Mouse (Mus musculus): Measurements from ENCODE around the gene Prss8.

DNA sequence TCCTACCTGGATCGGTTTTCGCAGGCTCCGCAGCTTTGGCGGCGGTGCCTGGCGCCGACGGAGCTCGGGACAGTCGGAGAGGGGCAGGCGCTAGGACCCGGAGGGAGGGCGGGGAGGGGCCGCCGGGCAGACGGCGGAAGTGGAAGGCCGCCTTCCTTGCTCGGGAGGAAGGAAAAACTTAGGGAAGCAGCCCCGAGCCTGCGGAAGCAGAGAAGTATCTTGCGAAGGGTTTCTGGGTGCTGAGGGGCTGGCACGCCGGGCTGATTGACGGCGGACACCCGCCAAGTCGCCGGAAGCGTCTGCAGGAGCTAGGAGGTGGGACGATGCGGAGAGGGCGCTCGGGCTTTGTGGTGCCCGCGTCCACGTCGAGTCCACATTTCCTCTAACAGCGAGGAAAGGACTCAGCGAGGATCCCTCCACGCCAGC is 53.9 kb downstream of the Prss8 start, which contains the start of gene Zfp646:
- TF ChIP-seq POLR2AphosphoS2 (IDR thresholded peaks at IDR 0.05; ENCODE audit: low read length) = no peak
- TF ChIP-seq MXI1 (IDR thresholded peaks at IDR 0.05; ENCODE audit: low read depth, low read length) = peak; percentile 23; the same call in 1 of the 2 replicates
- no peak for TF ChIP-seq ZC3H11A (IDR thresholded peaks at IDR 0.05; ENCODE audit: low read depth, low read length)
- no peak for TF ChIP-seq ZNF384 (IDR thresholded peaks at IDR 0.05; ENCODE audit: low read depth, low read length)
- no peak for TF ChIP-seq TBP (IDR thresholded peaks at IDR 0.05; ENCODE audit: low read depth, low read length)
- no peak; the same call in 1 of the 2 replicates for TF ChIP-seq HCFC1 (IDR thresholded peaks at IDR 0.05; ENCODE audit: low read depth, low read length)
- no peak for TF ChIP-seq E2F4 (IDR thresholded peaks at IDR 0.05; ENCODE audit: borderline replicate concordance, low read depth, low read length)
- no peak for TF ChIP-seq CTCF (IDR thresholded peaks at IDR 0.05 in 2 of 3, conservative IDR thresholded peaks at IDR 0.05 in 1 of 3; ENCODE audit: control insufficient read depth in 1 of 3, insufficient read depth in 1 of 3, low read depth in 2 of 3, low read length in 3 of 3, poor library complexity in 1 of 3, severe bottlenecking in 1 of 3)
- no peak for TF ChIP-seq CHD2 (IDR thresholded peaks at IDR 0.05; ENCODE audit: low read length)
- no peak for TF ChIP-seq MYB (IDR thresholded peaks at IDR 0.05; ENCODE audit: low read depth, low read length)
- no peak for TF ChIP-seq NRF1 (IDR thresholded peaks at IDR 0.05; ENCODE audit: insufficient read depth, low read depth, low read length, poor library complexity, severe bottlenecking)
- TF ChIP-seq USF1 (IDR thresholded peaks at IDR 0.05; ENCODE audit: low read depth, low read length) = no peak
- TF ChIP-seq USF2 (IDR thresholded peaks at IDR 0.05; ENCODE audit: borderline replicate concordance in 1 of 2, insufficient read depth in 1 of 2, low read depth in 1 of 2, low read length in 2 of 2) = no peak
- no peak for TF ChIP-seq ZKSCAN1 (IDR thresholded peaks at IDR 0.05; ENCODE audit: low read depth, low read length)
